Mouse (Mus musculus) hindbrain, embryonic 13.5 days (tissue): ENCODE results near the gene Mbd3l2. TPM values are rescaled to one million over a fixed set of nuclear protein-coding genes. Genes with fewer than 3 reads are reported as not detected.

Experiments used
- microRNA-seq: library from miRNA; unstranded; fragments of <30 nt; microRNA quantifications from one replicate; pipeline ENCODE4, GENCODE M21; 2016
- polyA plus RNA-seq: library from polyadenylated mRNA; unstranded; fragments of >200 nt; fragmentation: Nextera tagmentation; extraction: Ambion mirVana; gene quantifications from 2 replicates; pipeline ENCODE4 v1.2.1, GENCODE M21; 2015

Gene Mbd3l2
- polyA plus RNA-seq, 1 experiment from 2014 or later, result 0.08 TPM

Small RNAs within 50 kb of the gene (microRNA-seq; reads per million reads assigned to microRNA genes)
- gene Gm22854, result not detected

Other genes starting within 250 kb of the Mbd3l2 start
- 138 and 147 TPM in 2 replicates for gene Chordc1, start 138.5 kb upstream of the Mbd3l2 start, polyA plus RNA-seq
- 2.0 and 2.5 TPM in 2 replicates for gene Naalad2, start 27.7 kb upstream of the Mbd3l2 start, polyA plus RNA-seq
- not detected in 2 replicates for gene Ubtfl1, start 26.2 kb upstream of the Mbd3l2 start, polyA plus RNA-seq
- 39.3 and 42.1 TPM in 2 replicates for gene Zfp558, start 47.6 kb downstream of the Mbd3l2 start, polyA plus RNA-seq
- gene Mbd3l1, start 47.7 kb downstream of the Mbd3l2 start, polyA plus RNA-seq, result not detected in 2 replicates
- gene Muc16, start 243.9 kb downstream of the Mbd3l2 start, polyA plus RNA-seq, result not detected in 2 replicates